14 mouse cellular contexts compared by ENCODE assay signal in genomic region chr6:137396106-137396793, GRCm38 (mm10).
DNase-seq lines count a peak whose midpoint lies in the region; ATAC-seq lines count a peak whose summit lies in the region.
"Had no signal": no experiment of that assay in that cellular context is flagged by ENCODE, and none has a peak within 500 bp of the region (broad histone marks: within the 10 kb centered on the region; RNA-seq: fewer than 3 reads in every experiment).

No protein-coding gene starts in this region.

- no peak for ATAC-seq in kidney, embryonic 15.5 days (replicated peaks; ENCODE audit: low FRiP score)
- peak; percentile 46; the same call in 1 of the 2 replicates for ATAC-seq in midbrain, embryonic 16.5 days
- no peak for ATAC-seq in midbrain, embryonic 11.5 days (ENCODE audit: low FRiP score)
- ATAC-seq: hindbrain, embryonic 16.5 days had no signal

- H3K9ac ChIP-seq in kidney, embryonic 15.5 days = no peak overlapping the region
- no peak overlapping the region for H3K9ac ChIP-seq in midbrain, embryonic 16.5 days (ENCODE audit: low read depth, low read length)
- no peak overlapping the region for H3K9ac ChIP-seq in midbrain, embryonic 11.5 days (ENCODE audit: low read length)
- H3K9ac ChIP-seq: lung, embryonic 15.5 days had no signal

- 84% methylated on average over 4 of the region's 4 CpGs for WGBS in kidney, embryonic 15.5 days
- WGBS in midbrain, embryonic 16.5 days = 82% methylated on average over 4 of the region's 4 CpGs
- 91% methylated on average over 4 of the region's 4 CpGs for WGBS in midbrain, embryonic 11.5 days

- no peak overlapping the region for H3K27ac ChIP-seq in kidney, embryonic 15.5 days
- H3K27ac ChIP-seq in midbrain, embryonic 16.5 days (ENCODE audit: low read length) = no peak overlapping the region
- H3K27ac ChIP-seq in midbrain, embryonic 11.5 days (ENCODE audit: low read depth, low read length) = no peak overlapping the region
- H3K27ac ChIP-seq: lung, embryonic 15.5 days had no signal

- H3K4me1 ChIP-seq in kidney, embryonic 15.5 days = no peaks in the 10 kb centered on the region
- no peaks in the 10 kb centered on the region for H3K4me1 ChIP-seq in midbrain, embryonic 16.5 days (ENCODE audit: control insufficient read depth, insufficient read depth, low read length)
- H3K4me1 ChIP-seq in midbrain, embryonic 11.5 days (ENCODE audit: control insufficient read depth, insufficient read depth, low read length) = no peaks in the 10 kb centered on the region
- H3K4me1 ChIP-seq: lung, embryonic 15.5 days had no signal

- intact Hi-C loops in left cerebral cortex, postnatal 14 days (cut with DNase I) = loop anchor here (5.0 kb wide), 1 partner anchor 189 kb away; no protein-coding TSS in a partner anchor

- no peak overlapping the region for H3K4me3 ChIP-seq in kidney, embryonic 15.5 days (replicated peaks)
- no peak overlapping the region for H3K4me3 ChIP-seq in midbrain, embryonic 16.5 days (ENCODE audit: low read depth, low read length)
- H3K4me3 ChIP-seq in midbrain, embryonic 11.5 days (ENCODE audit: low read depth, low read length) = no peak overlapping the region
- H3K4me3 ChIP-seq: erythroblast, embryonic 14.5 days; lung, embryonic 15.5 days had no signal

- peak; percentile 35 for DNase-seq in heart, adult 11 months
- no peak for DNase-seq in heart, adult 8-10 months (ENCODE audit: low spot score)
- DNase-seq in kidney, adult 9 months = peak; percentile 54
- no peak for DNase-seq in midbrain, embryonic 11.5 days (ENCODE audit: low spot score, missing footprints)
- DNase-seq in kidney, postnatal 36 days = peak; percentile 35 to 47
- DNase-seq in left cerebral cortex, postnatal 14 days (ENCODE audit: low spot score in 2 of 2) = no peak
- DNase-seq: adrenal gland, postnatal 36 days; heart, postnatal 14 days; right cerebral cortex, postnatal 4 days had no signal

- no peaks in the 10 kb centered on the region for H3K36me3 ChIP-seq in kidney, embryonic 15.5 days
- peaks cover 5% of the 10 kb centered on the region; the same call in 1 of the 2 replicates for H3K36me3 ChIP-seq in midbrain, embryonic 16.5 days (ENCODE audit: control insufficient read depth, insufficient read depth, low read length)
- H3K36me3 ChIP-seq in midbrain, embryonic 11.5 days (ENCODE audit: control insufficient read depth, insufficient read depth, low read length) = no peaks in the 10 kb centered on the region
- H3K36me3 ChIP-seq: lung, embryonic 15.5 days had no signal

- no peak overlapping the region for H3K4me2 ChIP-seq in kidney, embryonic 15.5 days
- no peak overlapping the region for H3K4me2 ChIP-seq in midbrain, embryonic 16.5 days (ENCODE audit: low read length)
- H3K4me2 ChIP-seq in midbrain, embryonic 11.5 days = no peak overlapping the region
- H3K4me2 ChIP-seq: lung, embryonic 15.5 days had no signal

- no peaks in the 10 kb centered on the region for H3K9me3 ChIP-seq in kidney, embryonic 15.5 days (replicated peaks)
- no peaks in the 10 kb centered on the region for H3K9me3 ChIP-seq in midbrain, embryonic 16.5 days (replicated peaks; ENCODE audit: control insufficient read depth, low read length, poor library complexity, severe bottlenecking)
- no peaks in the 10 kb centered on the region for H3K9me3 ChIP-seq in midbrain, embryonic 11.5 days (ENCODE audit: control insufficient read depth, low read length)
- H3K9me3 ChIP-seq: lung, embryonic 15.5 days had no signal

- no peaks in the 10 kb centered on the region for H3K27me3 ChIP-seq in kidney, embryonic 15.5 days
- H3K27me3 ChIP-seq in midbrain, embryonic 16.5 days (ENCODE audit: control insufficient read depth, insufficient read depth, low read depth, low read length) = no peaks in the 10 kb centered on the region
- no peaks in the 10 kb centered on the region for H3K27me3 ChIP-seq in midbrain, embryonic 11.5 days (ENCODE audit: control insufficient read depth, insufficient read depth, low read length)
- H3K27me3 ChIP-seq: lung, embryonic 15.5 days had no signal

Comparison
In these comparisons a context has a peak if more than half of its experiments do, and no peak if none do; other contexts are left out.
1. DNase-seq: peak in heart, adult 11 months (single experiment), kidney, adult 9 months (single experiment) and kidney, postnatal 36 days (2 of 2); none in heart, adult 8-10 months (single experiment), midbrain, embryonic 11.5 days (single experiment) and left cerebral cortex, postnatal 14 days (0 of 2).